Mouse (Mus musculus) liver, adult 2 months (tissue): ENCODE data around the gene Hnrnpa3.

Source experiments
- CTCF ChIP-seq: fragments of 200-500 bp; IDR thresholded peaks from 2 replicates; pipeline ENCODE4 v1.5.1; 2011; ENCODE audit warnings: low read depth, low read length, control low read depth
- POLR2A ChIP-seq: fragments of 200-500 bp; IDR thresholded peaks from 2 replicates; pipeline ENCODE4 v1.6.1; 2011; ENCODE audit warnings: low read length, control low read depth; ENCODE audit not compliant: insufficient read depth; ENCODE audit errors: extremely low read depth

GRCm38 (mm10) chr2:75685458-75685861 lies 26.4 kb downstream of the Hnrnpa3 start:
- TF ChIP-seq CTCF = no peak
- TF ChIP-seq POLR2A = no peak
